Mouse (Mus musculus) heart, embryonic 16.5 days (tissue): ENCODE measurements around the gene Tpo. TPM values are rescaled to one million over a fixed set of nuclear protein-coding genes. Genes with fewer than 3 reads are reported as not detected.

Experiments
- ATAC-seq: fragments of 200-750 bp; cut with Nextera tagmentation; replicated peaks from 2 replicates; pipeline ENCODE4 v1.8.0; 2017; ENCODE audit warnings: moderate number of reproducible peaks; ENCODE audit not compliant: insufficient read depth, low FRiP score; ENCODE audit errors: extremely low read depth
- H3K27ac ChIP-seq: fragments of 300-500 bp; sonication (generic); 2 replicates; pipeline ENCODE4 v1.5.1; 2014; ENCODE audit warnings: mild to moderate bottlenecking, low read length, control low read depth, moderate library complexity
- H3K27me3 ChIP-seq: fragments of 300-500 bp; sonication (generic); 2 replicates; pipeline ENCODE4 v1.6.1; 2014; ENCODE audit warnings: low read length, mixed read lengths; ENCODE audit not compliant: control insufficient read depth, insufficient read depth
- H3K36me3 ChIP-seq: fragments of 300-500 bp; sonication (generic); 2 replicates; pipeline ENCODE4 v1.6.1; 2014; ENCODE audit not compliant: control insufficient read depth, insufficient read depth
- H3K4me1 ChIP-seq: fragments of 300-500 bp; sonication (generic); 2 replicates; pipeline ENCODE4 v1.6.1; 2014; ENCODE audit warnings: low read length, mixed read lengths; ENCODE audit not compliant: control insufficient read depth, insufficient read depth
- H3K4me2 ChIP-seq: fragments of 300-500 bp; sonication (generic); 2 replicates; pipeline ENCODE4 v1.6.1; 2014; ENCODE audit warnings: low read depth, mild to moderate bottlenecking, control low read depth, low read length
- H3K4me3 ChIP-seq: fragments of 300-500 bp; sonication (generic); 2 replicates; pipeline ENCODE4 v1.5.1; 2014; ENCODE audit warnings: mild to moderate bottlenecking, control low read depth, low read length
- H3K9ac ChIP-seq: fragments of 300-500 bp; sonication (generic); 2 replicates; pipeline ENCODE4 v1.6.1; 2014; ENCODE audit warnings: low read length, control low read depth
- H3K9me3 ChIP-seq: fragments of 300-500 bp; sonication (generic); replicated peaks from 2 replicates; pipeline ENCODE4 v1.6.1; 2016; ENCODE audit warnings: low read length; ENCODE audit not compliant: control insufficient read depth
- WGBS: fragments of 180-500 bp; shearing (Covaris S2); extraction: QIAGEN DNeasy Blood & Tissue Kit; methylation state at CpG from one replicate; pipeline ENCODE4 v1.1.7; 2014; 5-methylcytosine and 5-hydroxymethylcytosine counted together
- polyA plus RNA-seq: library from polyadenylated mRNA; unstranded; fragments of >200 nt; fragmentation: Nextera tagmentation; extraction: Ambion mirVana; gene quantifications from 2 replicates; pipeline ENCODE4 v1.2.1, GENCODE M21; 2015

The Tpo gene
- polyA plus RNA-seq, 1 experiment from 2014 or later: not detected

GRCm38 (mm10) chr12:30160475-30160874, 28.1 kb upstream of the Tpo start:
- H3K27ac ChIP-seq: peak overlapping the region; percentile 89
- no peak overlapping the region for H3K9ac ChIP-seq
- H3K4me1 ChIP-seq: peaks cover 19% of the 10 kb centered on the region
- H3K4me2 ChIP-seq: no peak overlapping the region
- ATAC-seq: peak; percentile 91
- H3K9me3 ChIP-seq: no peaks in the 10 kb centered on the region
- 53% methylated on average over 3 of the region's 3 CpGs for WGBS
- H3K27me3 ChIP-seq: no peaks in the 10 kb centered on the region
- H3K36me3 ChIP-seq: no peaks in the 10 kb centered on the region
- H3K4me3 ChIP-seq: no peak overlapping the region

GRCm38 (mm10) chr12:30159788-30160187, 27.4 kb upstream of the Tpo start:
- ATAC-seq: 0 out of 2 replicates have a peak, but pooled peaks have one; percentile 38
- peaks cover 19% of the 10 kb centered on the region for H3K4me1 ChIP-seq
- H3K36me3 ChIP-seq: no peaks in the 10 kb centered on the region
- no peaks in the 10 kb centered on the region for H3K9me3 ChIP-seq
- H3K9ac ChIP-seq: no peak overlapping the region
- WGBS: 70% methylated on average over 8 of the region's 8 CpGs
- H3K4me2 ChIP-seq: no peak overlapping the region
- H3K4me3 ChIP-seq: no peak overlapping the region
- H3K27ac ChIP-seq: peak overlapping the region; percentile 89
- no peaks in the 10 kb centered on the region for H3K27me3 ChIP-seq

- 41% methylated on average over 7 of the region's 7 CpGs for WGBS
- no peak overlapping the region for H3K4me2 ChIP-seq
- no peaks in the 10 kb centered on the region for H3K9me3 ChIP-seq
- H3K27ac ChIP-seq: no peak overlapping the region
- no peak overlapping the region for H3K9ac ChIP-seq
- H3K4me3 ChIP-seq: no peak overlapping the region
- H3K4me1 ChIP-seq: peaks cover 5% of the 10 kb centered on the region
- H3K27me3 ChIP-seq: no peaks in the 10 kb centered on the region
- no peaks in the 10 kb centered on the region for H3K36me3 ChIP-seq
- ATAC-seq: no peak
These were observed 21.8 kb upstream of the Tpo start for GRCm38 (mm10) chr12:30154079-30154673.

GRCm38 (mm10) chr12:30142085-30142484, 9.7 kb upstream of the Tpo start:
- Histone ChIP-seq H3K36me3 (no peaks in the 10 kb centered on the region), H3K9me3 (no peaks in the 10 kb centered on the region), H3K27me3 (no peaks in the 10 kb centered on the region), H3K4me3 (no peak overlapping the region), H3K4me2 (no peak overlapping the region), H3K9ac (no peak overlapping the region), H3K27ac (no peak overlapping the region), H3K4me1 (no peaks in the 10 kb centered on the region)
- 65% methylated on average over 3 of the region's 3 CpGs for WGBS
- no peak for ATAC-seq

GRCm38 (mm10) chr12:30129411-30129716, 3.1 kb downstream of the Tpo start:
- Histone ChIP-seq H3K4me3 (no peak overlapping the region), H3K27ac (no peak overlapping the region), H3K27me3 (no peaks in the 10 kb centered on the region), H3K9me3 (no peaks in the 10 kb centered on the region), H3K9ac (no peak overlapping the region), H3K4me1 (no peaks in the 10 kb centered on the region), H3K4me2 (no peak overlapping the region), H3K36me3 (no peaks in the 10 kb centered on the region)
- 70% methylated on average over 6 of the region's 6 CpGs for WGBS
- no peak for ATAC-seq

GRCm38 (mm10) chr12:30128561-30129410, 3.6 kb downstream of the Tpo start:
- no peaks in the 10 kb centered on the region for H3K4me1 ChIP-seq
- H3K27me3 ChIP-seq: no peaks in the 10 kb centered on the region
- no peak overlapping the region for H3K4me3 ChIP-seq
- WGBS: 52% methylated on average over 7 of the region's 7 CpGs
- H3K9me3 ChIP-seq: no peaks in the 10 kb centered on the region
- H3K9ac ChIP-seq: no peak overlapping the region
- no peaks in the 10 kb centered on the region for H3K36me3 ChIP-seq
- H3K4me2 ChIP-seq: no peak overlapping the region
- no peak for ATAC-seq
- H3K27ac ChIP-seq: no peak overlapping the region

- no peak overlapping the region for H3K27ac ChIP-seq
- no peak overlapping the region for H3K9ac ChIP-seq
- ATAC-seq: no peak
- H3K36me3 ChIP-seq: no peaks in the 10 kb centered on the region
- no peaks in the 10 kb centered on the region for H3K4me1 ChIP-seq
- H3K9me3 ChIP-seq: 0 out of 2 replicates have a peak, but pooled peaks cover 2% of the 10 kb centered on the region
- H3K4me3 ChIP-seq: no peak overlapping the region
- WGBS: 62% methylated on average over 7 of the region's 7 CpGs
- H3K27me3 ChIP-seq: no peaks in the 10 kb centered on the region
- no peak overlapping the region for H3K4me2 ChIP-seq
These were observed 10.1 kb downstream of the Tpo start for GRCm38 (mm10) chr12:30122347-30122746.

- Histone ChIP-seq H3K4me3 (no peak overlapping the region), H3K9ac (no peak overlapping the region), H3K36me3 (no peaks in the 10 kb centered on the region), H3K27ac (no peak overlapping the region), H3K4me1 (no peaks in the 10 kb centered on the region), H3K4me2 (no peak overlapping the region), H3K27me3 (no peaks in the 10 kb centered on the region), H3K9me3 (no peaks in the 10 kb centered on the region)
- no peak for ATAC-seq
- WGBS: 84% methylated on average over 2 of the region's 2 CpGs
These were observed 20.2 kb downstream of the Tpo start for GRCm38 (mm10) chr12:30112271-30112670.
